Mouse (Mus musculus): ENCODE data around the gene Tnrc6c. TPM values are rescaled to one million over a fixed set of nuclear protein-coding genes. Genes with fewer than 3 reads are reported as not detected.

The Tnrc6c gene
- polyA plus RNA-seq, 1 experiment from 2014 or later, result 6.6 TPM

GRCm38 (mm10) chr11:117655292-117656076 lies 1.4 kb downstream of the Tnrc6c start:
- peak overlapping the region; percentile 95 for H3K9ac ChIP-seq
- peak overlapping the region; percentile 81 for H3K4me2 ChIP-seq
- WGBS, result under 1% methylated on average over 80 of the region's 80 CpGs
- peak overlapping the region; percentile 98 for H3K27ac ChIP-seq
- H3K4me1 ChIP-seq (replicated peaks), result peaks cover 34% of the 10 kb centered on the region
- peak overlapping the region; percentile 92 for H3K4me3 ChIP-seq
- H3K9me3 ChIP-seq (replicated peaks), result no peaks in the 10 kb centered on the region
- H3K36me3 ChIP-seq, result no peaks in the 10 kb centered on the region
- peaks cover 17% of the 10 kb centered on the region; the same call in 1 of the 2 replicates for H3K27me3 ChIP-seq
- ATAC-seq (replicated peaks; ENCODE audit: insufficient number of reproducible peaks, insufficient read depth, low FRiP score, low read depth), result no peak

- no peaks in the 10 kb centered on the region for H3K36me3 ChIP-seq
- H3K9ac ChIP-seq, result peak overlapping the region; percentile 95
- no peak for ATAC-seq (replicated peaks; ENCODE audit: insufficient number of reproducible peaks, insufficient read depth, low FRiP score, low read depth)
- H3K4me2 ChIP-seq, result peak overlapping the region; percentile 81
- peak overlapping the region; percentile 92 for H3K4me3 ChIP-seq
- peaks cover 14% of the 10 kb centered on the region; the same call in 1 of the 2 replicates for H3K27me3 ChIP-seq
- WGBS, result 12% methylated on average over 10 of the region's 10 CpGs
- peak overlapping the region; percentile 98 for H3K27ac ChIP-seq
- H3K4me1 ChIP-seq (replicated peaks), result peaks cover 34% of the 10 kb centered on the region
- no peaks in the 10 kb centered on the region for H3K9me3 ChIP-seq (replicated peaks)
These were observed 1.9 kb downstream of the Tnrc6c start for GRCm38 (mm10) chr11:117656077-117656401.

GRCm38 (mm10) chr11:117658974-117659373 lies 4.9 kb downstream of the Tnrc6c start:
- H3K9ac ChIP-seq, result no peak overlapping the region
- H3K4me2 ChIP-seq, result no peak overlapping the region
- H3K27me3 ChIP-seq, result no peaks in the 10 kb centered on the region
- H3K36me3 ChIP-seq, result no peaks in the 10 kb centered on the region
- no peaks in the 10 kb centered on the region for H3K9me3 ChIP-seq (replicated peaks)
- H3K4me1 ChIP-seq (replicated peaks), result peaks cover 33% of the 10 kb centered on the region
- H3K4me3 ChIP-seq, result no peak overlapping the region
- 37% methylated on average over 4 of the region's 4 CpGs for WGBS
- no peak overlapping the region for H3K27ac ChIP-seq
- no peak for ATAC-seq (replicated peaks; ENCODE audit: insufficient number of reproducible peaks, insufficient read depth, low FRiP score, low read depth)

GRCm38 (mm10) chr11:117663036-117663809 lies 9.1 kb downstream of the Tnrc6c start:
- Histone ChIP-seq H3K4me2 (no peak overlapping the region), H3K27ac (no peak overlapping the region), H3K9me3 (replicated peaks) (no peaks in the 10 kb centered on the region), H3K9ac (no peak overlapping the region), H3K4me3 (no peak overlapping the region), H3K36me3 (no peaks in the 10 kb centered on the region), H3K4me1 (replicated peaks) (peaks cover 31% of the 10 kb centered on the region), H3K27me3 (no peaks in the 10 kb centered on the region)
- 64% methylated on average over 4 of the region's 4 CpGs for WGBS
- ATAC-seq (replicated peaks; ENCODE audit: insufficient number of reproducible peaks, insufficient read depth, low FRiP score, low read depth), result no peak

GRCm38 (mm10) chr11:117663810-117664139 lies 9.7 kb downstream of the Tnrc6c start:
- no peak overlapping the region for H3K4me2 ChIP-seq
- H3K4me3 ChIP-seq, result no peak overlapping the region
- no peaks in the 10 kb centered on the region for H3K27me3 ChIP-seq
- no peaks in the 10 kb centered on the region for H3K9me3 ChIP-seq (replicated peaks)
- ATAC-seq (replicated peaks; ENCODE audit: insufficient number of reproducible peaks, insufficient read depth, low FRiP score, low read depth), result no peak
- no peak overlapping the region for H3K27ac ChIP-seq
- no peaks in the 10 kb centered on the region for H3K36me3 ChIP-seq
- H3K4me1 ChIP-seq (replicated peaks), result peaks cover 33% of the 10 kb centered on the region
- no peak overlapping the region for H3K9ac ChIP-seq

- no peak for ATAC-seq (replicated peaks; ENCODE audit: insufficient number of reproducible peaks, insufficient read depth, low FRiP score, low read depth)
- Histone ChIP-seq H3K36me3 (no peaks in the 10 kb centered on the region), H3K27ac (no peak overlapping the region), H3K9me3 (replicated peaks) (no peaks in the 10 kb centered on the region), H3K27me3 (no peaks in the 10 kb centered on the region), H3K4me2 (no peak overlapping the region), H3K4me3 (no peak overlapping the region), H3K4me1 (replicated peaks) (peaks cover 33% of the 10 kb centered on the region), H3K9ac (no peak overlapping the region)
- WGBS, result 63% methylated on average over 3 of the region's 3 CpGs
These were observed 11.1 kb downstream of the Tnrc6c start for GRCm38 (mm10) chr11:117665189-117665588.

GRCm38 (mm10) chr11:117666563-117666962 lies 12.5 kb downstream of the Tnrc6c start:
- Histone ChIP-seq H3K27me3 (no peaks in the 10 kb centered on the region), H3K9ac (no peak overlapping the region), H3K4me3 (no peak overlapping the region), H3K27ac (no peak overlapping the region), H3K4me2 (no peak overlapping the region), H3K4me1 (replicated peaks) (peaks cover 31% of the 10 kb centered on the region), H3K9me3 (replicated peaks) (no peaks in the 10 kb centered on the region), H3K36me3 (no peaks in the 10 kb centered on the region)
- no peak for ATAC-seq (replicated peaks; ENCODE audit: insufficient number of reproducible peaks, insufficient read depth, low FRiP score, low read depth)

- 89% methylated on average over 5 of the region's 5 CpGs for whole genome bisulfite sequencing
- no peak overlapping the region for H3K9ac ChIP-seq
These were observed 13.1 kb downstream of the Tnrc6c start for GRCm38 (mm10) chr11:117667152-117667551.

GRCm38 (mm10) chr11:117667825-117668224 lies 13.7 kb downstream of the Tnrc6c start:
- no peak for ATAC-seq (replicated peaks; ENCODE audit: insufficient number of reproducible peaks, insufficient read depth, low FRiP score, low read depth)
- WGBS, result 25% methylated on average over 5 of the region's 5 CpGs

More at GRCm38 (mm10) chr11:117667152-117667551, 13.1 kb downstream of the Tnrc6c start:
- Histone ChIP-seq H3K4me1 (replicated peaks) (peaks cover 25% of the 10 kb centered on the region), H3K27me3 (no peaks in the 10 kb centered on the region), H3K9me3 (replicated peaks) (no peaks in the 10 kb centered on the region), H3K27ac (no peak overlapping the region), H3K4me3 (no peak overlapping the region), H3K4me2 (no peak overlapping the region), H3K36me3 (no peaks in the 10 kb centered on the region)
- ATAC-seq (replicated peaks; ENCODE audit: insufficient number of reproducible peaks, insufficient read depth, low FRiP score, low read depth), result no peak

GRCm38 (mm10) chr11:117671626-117672025 lies 17.5 kb downstream of the Tnrc6c start:
- Histone ChIP-seq H3K27me3 (no peaks in the 10 kb centered on the region), H3K27ac (no peak overlapping the region), H3K4me2 (no peak overlapping the region), H3K4me1 (replicated peaks) (peaks cover 29% of the 10 kb centered on the region), H3K36me3 (no peaks in the 10 kb centered on the region), H3K4me3 (no peak overlapping the region), H3K9me3 (replicated peaks) (no peaks in the 10 kb centered on the region), H3K9ac (no peak overlapping the region)
- WGBS, result 88% methylated on average over 5 of the region's 5 CpGs
- ATAC-seq (replicated peaks; ENCODE audit: insufficient number of reproducible peaks, insufficient read depth, low FRiP score, low read depth), result no peak

More at GRCm38 (mm10) chr11:117667825-117668224, 13.7 kb downstream of the Tnrc6c start:
- H3K4me3 ChIP-seq, result no peak overlapping the region
- no peak overlapping the region for H3K9ac ChIP-seq
- H3K36me3 ChIP-seq, result no peaks in the 10 kb centered on the region
- no peak overlapping the region for H3K27ac ChIP-seq
- no peaks in the 10 kb centered on the region for H3K27me3 ChIP-seq
- no peaks in the 10 kb centered on the region for H3K9me3 ChIP-seq (replicated peaks)
- peaks cover 25% of the 10 kb centered on the region for H3K4me1 ChIP-seq (replicated peaks)
- H3K4me2 ChIP-seq, result no peak overlapping the region

GRCm38 (mm10) chr11:117674531-117674930 lies 20.4 kb downstream of the Tnrc6c start:
- WGBS, result 97% methylated on average over 1 of the region's 1 CpGs
- peaks cover 28% of the 10 kb centered on the region for H3K4me1 ChIP-seq (replicated peaks)
- H3K27ac ChIP-seq, result no peak overlapping the region
- no peak for ATAC-seq (replicated peaks; ENCODE audit: insufficient number of reproducible peaks, insufficient read depth, low FRiP score, low read depth)
- H3K4me2 ChIP-seq, result no peak overlapping the region
- H3K27me3 ChIP-seq, result no peaks in the 10 kb centered on the region
- no peak overlapping the region for H3K4me3 ChIP-seq
- no peak overlapping the region for H3K9ac ChIP-seq
- no peaks in the 10 kb centered on the region for H3K9me3 ChIP-seq (replicated peaks)
- H3K36me3 ChIP-seq, result no peaks in the 10 kb centered on the region
